Mouse (Mus musculus) heart, embryonic 10.5 days (tissue): ENCODE results near the gene Ptprz1. TPM values are rescaled to one million over a fixed set of nuclear protein-coding genes. Genes with fewer than 3 reads are reported as not detected.

Experiments used
- DNase-seq: peaks from one replicate; pipeline ENCODE4 v3.0.0-alpha.2; 2017; ENCODE audit warnings: low spot score
- H3K27ac ChIP-seq: fragments of 300-500 bp; sonication (generic); 2 replicates; pipeline ENCODE4 v1.5.1; 2016; ENCODE audit warnings: mild to moderate bottlenecking
- H3K27me3 ChIP-seq: fragments of 300-500 bp; sonication (generic); 2 replicates; pipeline ENCODE4 v1.6.1; 2016; ENCODE audit warnings: mild to moderate bottlenecking; ENCODE audit not compliant: poor library complexity, insufficient read depth, severe bottlenecking
- H3K36me3 ChIP-seq: fragments of 300-500 bp; sonication (generic); 2 replicates; pipeline ENCODE4 v1.6.1; 2016; ENCODE audit warnings: mild to moderate bottlenecking, moderate library complexity
- H3K4me1 ChIP-seq: fragments of 300-500 bp; sonication (generic); 2 replicates; pipeline ENCODE4 v1.6.1; 2016; ENCODE audit warnings: mild to moderate bottlenecking
- H3K4me3 ChIP-seq: fragments of 300-500 bp; sonication (generic); 2 replicates; pipeline ENCODE4 v1.5.1; 2016; ENCODE audit warnings: mild to moderate bottlenecking, moderate library complexity
- H3K9me3 ChIP-seq: fragments of 300-500 bp; sonication (generic); 2 replicates; pipeline ENCODE4 v1.6.1; 2016; ENCODE audit warnings: mild to moderate bottlenecking, moderate library complexity
- WGBS: fragments of 180-500 bp; shearing (Covaris S2); methylation state at CpG from one replicate; pipeline ENCODE4 v1.1.7; 2016; 5-methylcytosine and 5-hydroxymethylcytosine counted together
- polyA plus RNA-seq: library from polyadenylated mRNA; unstranded; fragments of >200 nt; fragmentation: Nextera tagmentation; extraction: Ambion mirVana; gene quantifications from 2 replicates; pipeline ENCODE4 v1.2.1, GENCODE M21; 2016

Gene Ptprz1
- polyA plus RNA-seq: 0.31 and 0.34 TPM in 2 replicates

DNA sequence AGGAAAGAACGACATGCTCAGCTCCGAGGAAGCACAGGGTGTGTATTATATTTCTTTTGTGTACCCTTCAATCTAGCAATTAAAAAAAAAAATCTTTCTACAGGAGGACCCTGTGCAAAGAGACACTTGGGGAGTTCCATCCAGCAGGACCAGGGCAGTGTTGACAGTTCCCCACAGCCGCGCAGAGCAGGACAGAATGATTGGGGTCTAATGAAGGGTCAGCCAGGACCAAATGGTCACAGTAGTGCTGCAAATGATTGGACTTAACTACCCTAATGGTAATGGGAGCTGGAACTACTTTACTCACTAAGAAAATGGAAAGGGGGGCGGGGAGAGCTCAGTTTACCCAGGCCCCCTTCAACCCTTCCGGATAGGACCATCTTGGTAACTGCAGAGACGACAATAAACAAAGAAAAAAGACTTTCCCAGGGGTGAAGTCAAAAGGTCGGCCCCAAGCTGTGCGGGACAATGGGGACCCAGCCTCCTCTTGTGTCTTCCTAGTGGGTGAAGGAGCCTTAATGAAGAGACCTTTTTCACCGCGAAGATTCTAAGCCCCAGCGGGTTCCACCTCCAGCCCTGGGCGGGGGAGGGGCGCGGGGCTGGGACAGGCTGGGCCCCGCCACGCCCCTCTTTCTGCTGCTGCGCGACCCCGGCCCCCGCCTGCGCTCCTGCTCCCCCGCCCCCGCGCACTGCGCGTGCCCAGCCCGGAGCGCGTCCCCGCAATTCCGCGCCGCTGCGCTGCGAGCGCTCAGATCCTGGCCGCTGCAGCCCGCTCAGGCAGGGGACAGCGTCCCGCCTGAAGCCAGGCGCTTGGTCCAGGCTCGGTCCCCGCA lies at the start of gene Ptprz1:
TSS of gene Ptprz1 (plus strand) at position 722 of the 833 bp plus-strand sequence.
- Histone ChIP-seq H3K27me3 (peaks cover 16% of the 10 kb centered on the region; the same call in 1 of the 2 replicates), H3K4me3 (peak within 1 kb of the TSS; percentile 76), H3K36me3 (no peaks in the 10 kb centered on the region), H3K27ac (no peak within 1 kb of the TSS), H3K4me1 (peaks cover 5% of the 10 kb centered on the region; the same call in 1 of the 2 replicates), H3K9me3 (no peaks in the 10 kb centered on the region)
- 1% methylated on average over 38 of the region's 44 CpGs for WGBS
- DNase-seq: no peak

DNA sequence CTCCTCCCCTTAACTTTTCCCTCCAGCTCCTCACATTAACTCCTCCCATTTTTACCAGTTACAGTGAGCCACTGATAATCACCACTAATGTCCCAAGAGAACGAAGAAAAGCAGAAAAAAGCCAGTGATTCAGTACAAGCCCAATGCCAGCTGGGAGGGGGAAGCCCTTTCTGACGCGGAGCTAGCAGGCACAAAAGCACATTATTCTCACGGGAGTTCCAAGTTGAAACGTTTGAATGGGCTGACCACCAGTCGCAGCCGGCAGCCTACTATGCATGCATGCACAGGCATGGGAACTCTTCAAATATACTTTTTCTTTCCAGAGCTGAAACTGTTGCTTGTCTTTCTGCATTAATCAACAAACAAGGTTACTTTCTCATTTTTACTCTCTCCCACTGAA lies 41.7 kb upstream of the Ptprz1 start:
- no peak overlapping the region for H3K4me3 ChIP-seq
- DNase-seq: no peak
- no peaks in the 10 kb centered on the region for H3K27me3 ChIP-seq
- H3K4me1 ChIP-seq: no peaks in the 10 kb centered on the region
- H3K9me3 ChIP-seq: no peaks in the 10 kb centered on the region
- no peak overlapping the region for H3K27ac ChIP-seq
- WGBS: 61% methylated on average over 7 of the region's 7 CpGs
- H3K36me3 ChIP-seq: no peaks in the 10 kb centered on the region

DNA sequence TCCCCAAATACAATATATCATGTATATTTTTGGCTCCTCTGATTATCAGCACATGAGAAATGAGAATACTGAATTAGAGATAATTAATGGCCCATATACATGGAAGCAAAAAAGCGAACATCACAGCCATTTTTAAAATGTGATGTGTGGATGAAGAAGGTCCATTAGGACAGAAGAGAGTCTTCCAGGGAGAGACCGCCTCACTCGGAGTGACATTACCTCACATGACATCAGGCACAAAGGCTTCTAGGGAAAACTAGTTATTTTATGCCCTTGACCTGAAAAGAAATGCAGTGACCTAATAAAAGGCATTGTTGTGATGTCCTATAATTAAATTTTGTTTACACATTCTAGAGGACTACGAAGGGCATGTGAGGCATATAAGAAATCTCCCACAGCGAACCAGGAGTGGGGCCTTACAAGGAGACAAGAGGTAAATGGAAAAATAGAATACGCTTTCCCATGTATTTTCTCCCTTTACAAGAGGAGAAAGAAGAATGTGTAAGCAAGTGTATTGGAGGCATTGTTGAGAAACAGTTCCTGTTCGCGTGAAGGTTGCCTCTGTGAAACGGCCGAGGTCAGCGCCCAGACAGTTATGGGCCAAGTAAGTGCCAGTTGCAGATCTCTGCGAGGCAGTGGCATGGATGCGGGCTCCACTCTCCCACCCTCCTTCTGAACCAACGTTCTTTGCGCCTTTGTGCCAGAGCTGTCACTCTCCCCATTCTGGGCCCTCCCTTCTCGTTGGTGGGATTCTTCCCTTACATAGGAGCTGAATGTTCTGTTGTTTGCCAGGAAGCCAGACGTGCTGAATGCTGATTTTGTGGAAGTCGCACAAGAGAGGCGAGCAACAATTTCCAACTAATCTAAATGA lies 41.0 kb upstream of the Ptprz1 start:
- H3K4me1 ChIP-seq: no peaks in the 10 kb centered on the region
- 82% methylated on average over 19 of the region's 19 CpGs for WGBS
- no peak for DNase-seq
- H3K4me3 ChIP-seq: no peak overlapping the region
- H3K36me3 ChIP-seq: no peaks in the 10 kb centered on the region
- no peaks in the 10 kb centered on the region for H3K27me3 ChIP-seq
- no peak overlapping the region for H3K27ac ChIP-seq
- no peaks in the 10 kb centered on the region for H3K9me3 ChIP-seq

DNA sequence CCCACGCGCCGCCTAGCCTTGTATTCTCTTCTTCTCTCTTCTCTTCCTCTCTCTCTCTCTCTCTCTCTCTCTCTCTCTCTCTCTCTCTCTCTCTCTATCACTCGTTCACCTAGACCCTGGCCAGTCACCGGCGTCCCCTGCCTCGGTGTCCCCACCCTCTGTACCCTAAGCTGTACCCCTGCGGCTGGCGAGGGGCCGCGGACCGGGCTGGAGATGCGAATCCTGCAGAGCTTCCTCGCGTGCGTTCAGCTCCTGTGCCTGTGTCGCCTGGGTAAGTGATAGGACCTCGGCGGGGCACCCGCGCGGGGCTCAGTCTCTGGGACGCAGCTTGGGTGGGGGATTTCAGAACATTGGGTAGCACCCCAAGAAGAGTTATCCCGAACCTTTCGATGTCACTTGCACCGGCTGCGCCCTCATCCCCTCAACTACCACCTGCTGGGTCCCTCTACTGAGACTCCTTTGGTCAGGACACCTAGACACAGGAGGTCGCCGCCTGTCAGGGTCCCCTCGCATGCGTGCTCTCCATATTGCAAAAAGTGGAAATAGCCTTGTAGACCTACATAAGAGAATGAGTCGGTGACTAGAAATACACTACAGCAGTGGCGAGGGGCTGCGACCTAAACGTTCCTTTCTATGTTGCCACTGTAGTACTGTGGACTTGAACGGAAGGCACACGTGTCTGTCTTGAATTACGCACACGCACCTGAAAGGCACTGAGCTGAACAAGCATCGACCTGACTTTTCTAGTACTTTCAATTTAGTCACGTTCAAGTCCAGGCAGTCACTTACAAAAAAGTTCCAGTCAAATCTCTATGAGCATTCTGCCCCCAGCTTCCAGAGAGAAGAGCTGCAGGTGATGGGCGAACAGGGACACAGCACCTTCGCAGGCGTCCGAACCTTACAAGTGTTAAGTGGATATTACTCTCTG lies 576 bp downstream of the Ptprz1 start:
- no peaks in the 10 kb centered on the region for H3K9me3 ChIP-seq
- 4% methylated on average over 45 of the region's 45 CpGs for WGBS
- no peak for DNase-seq
- peaks cover 5% of the 10 kb centered on the region; the same call in 1 of the 2 replicates for H3K4me1 ChIP-seq
- H3K27me3 ChIP-seq: peaks cover 16% of the 10 kb centered on the region; the same call in 1 of the 2 replicates
- peak overlapping the region; percentile 76 for H3K4me3 ChIP-seq
- no peaks in the 10 kb centered on the region for H3K36me3 ChIP-seq
- H3K27ac ChIP-seq: no peak overlapping the region

DNA sequence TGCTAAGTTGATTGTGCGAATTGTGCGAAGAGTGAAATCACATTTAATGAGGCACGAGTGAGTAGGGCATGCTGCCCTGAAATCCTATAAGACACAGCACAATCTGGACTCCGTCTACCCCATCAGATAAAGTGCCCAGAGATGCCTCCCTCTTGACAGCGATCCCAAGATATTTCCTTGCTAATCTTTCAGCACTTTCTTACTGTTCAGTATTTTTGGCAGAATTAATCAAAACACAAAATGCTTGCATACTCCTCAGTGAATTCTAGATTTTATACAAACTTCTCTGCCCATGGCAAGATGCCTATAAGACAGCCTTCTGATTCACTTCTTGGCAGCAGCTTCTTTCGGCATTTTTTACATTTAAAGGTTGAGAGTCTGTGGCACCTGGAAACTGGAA lies 12.7 kb downstream of the Ptprz1 start:
- Histone ChIP-seq H3K9me3 (no peaks in the 10 kb centered on the region), H3K27ac (no peak overlapping the region), H3K4me1 (no peaks in the 10 kb centered on the region), H3K4me3 (no peak overlapping the region), H3K36me3 (no peaks in the 10 kb centered on the region), H3K27me3 (no peaks in the 10 kb centered on the region)
- WGBS: 85% methylated on average over 6 of the region's 6 CpGs
- DNase-seq: no peak

DNA sequence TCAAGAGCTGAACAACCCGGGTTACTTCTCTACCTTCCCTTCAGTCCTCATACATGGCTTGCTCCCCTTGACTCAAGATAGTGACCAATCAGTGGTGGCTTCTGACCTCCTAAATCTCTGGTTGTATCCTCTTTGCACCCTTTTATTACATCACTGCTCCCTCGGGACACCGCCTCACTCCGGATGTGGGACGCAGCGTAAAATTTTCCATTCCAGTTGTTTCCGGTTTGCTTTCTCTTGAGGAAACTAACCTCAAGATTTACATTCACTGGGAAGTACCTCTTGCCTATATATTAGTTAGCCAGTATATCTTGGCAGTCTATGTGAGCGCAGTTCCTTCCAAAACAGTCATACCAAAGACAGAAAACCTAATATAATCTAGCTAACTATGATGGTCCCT lies 14.0 kb downstream of the Ptprz1 start:
- no peak overlapping the region for H3K27ac ChIP-seq
- no peak for DNase-seq
- H3K4me3 ChIP-seq: no peak overlapping the region
- 88% methylated on average over 8 of the region's 8 CpGs for WGBS
- H3K4me1 ChIP-seq: no peaks in the 10 kb centered on the region
- no peaks in the 10 kb centered on the region for H3K36me3 ChIP-seq
- H3K9me3 ChIP-seq: no peaks in the 10 kb centered on the region
- H3K27me3 ChIP-seq: no peaks in the 10 kb centered on the region

DNA sequence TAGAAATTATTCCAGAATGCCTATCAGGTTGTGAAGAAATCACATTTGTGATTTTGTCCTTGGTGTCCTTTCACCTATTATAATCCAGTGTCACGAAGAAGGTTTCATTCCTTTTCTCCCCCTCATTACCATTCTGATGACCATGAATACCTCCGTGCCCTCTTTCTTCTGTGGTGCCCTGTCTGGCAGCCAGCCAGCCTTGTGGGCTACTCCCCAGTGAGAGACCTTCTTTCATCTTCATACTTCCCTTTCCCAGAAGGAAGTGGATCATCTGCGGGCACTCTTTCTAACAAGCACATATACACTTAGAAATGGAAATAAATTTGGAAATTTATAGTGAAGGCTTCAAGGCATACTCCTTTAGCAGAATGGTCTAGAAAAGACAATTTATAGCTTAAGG lies 26.7 kb downstream of the Ptprz1 start:
- 78% methylated on average over 3 of the region's 3 CpGs for WGBS
- H3K4me3 ChIP-seq: no peak overlapping the region
- no peak for DNase-seq
- H3K27ac ChIP-seq: no peak overlapping the region
- H3K9me3 ChIP-seq: no peaks in the 10 kb centered on the region
- H3K27me3 ChIP-seq: no peaks in the 10 kb centered on the region
- H3K4me1 ChIP-seq: no peaks in the 10 kb centered on the region
- H3K36me3 ChIP-seq: no peaks in the 10 kb centered on the region

DNA sequence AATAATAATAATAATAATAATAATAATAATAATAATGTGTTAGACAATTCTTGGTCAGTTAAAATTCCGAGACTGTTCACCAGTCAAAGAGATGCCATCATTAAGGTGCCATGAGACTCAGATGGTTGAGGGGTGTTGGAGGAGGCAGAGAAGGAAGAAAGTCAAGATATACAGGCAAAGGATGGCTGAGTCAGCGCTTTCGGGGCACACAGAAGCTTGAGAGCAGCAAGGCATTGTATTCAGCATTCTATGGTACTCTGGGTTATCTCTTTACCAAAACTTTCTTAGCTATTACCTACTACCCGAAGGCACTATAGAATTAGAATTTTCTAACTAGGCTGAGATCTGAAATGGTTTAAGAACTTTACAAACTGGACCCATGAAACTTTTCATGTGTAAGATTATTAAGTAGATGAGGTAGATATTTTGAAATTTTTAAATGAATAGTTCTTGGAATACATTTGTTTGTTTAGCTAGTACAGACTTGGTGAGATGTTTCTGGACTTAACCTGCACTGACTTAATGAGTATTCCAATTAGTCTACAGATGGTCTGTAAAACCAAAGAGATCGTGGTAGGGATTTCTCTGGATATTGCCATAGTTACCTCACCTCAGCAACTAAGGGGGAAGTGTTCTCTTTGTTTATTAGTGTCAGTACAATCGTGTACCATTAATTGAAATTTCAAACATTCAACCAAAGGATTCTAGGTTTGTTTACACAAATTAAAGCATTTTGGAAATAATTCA lies 33.4 kb downstream of the Ptprz1 start:
- Histone ChIP-seq H3K36me3 (no peaks in the 10 kb centered on the region), H3K4me1 (no peaks in the 10 kb centered on the region), H3K27me3 (no peaks in the 10 kb centered on the region), H3K9me3 (no peaks in the 10 kb centered on the region), H3K27ac (no peak overlapping the region), H3K4me3 (no peak overlapping the region)
- WGBS: 79% methylated on average over 6 of the region's 6 CpGs
- DNase-seq: no peak

DNA sequence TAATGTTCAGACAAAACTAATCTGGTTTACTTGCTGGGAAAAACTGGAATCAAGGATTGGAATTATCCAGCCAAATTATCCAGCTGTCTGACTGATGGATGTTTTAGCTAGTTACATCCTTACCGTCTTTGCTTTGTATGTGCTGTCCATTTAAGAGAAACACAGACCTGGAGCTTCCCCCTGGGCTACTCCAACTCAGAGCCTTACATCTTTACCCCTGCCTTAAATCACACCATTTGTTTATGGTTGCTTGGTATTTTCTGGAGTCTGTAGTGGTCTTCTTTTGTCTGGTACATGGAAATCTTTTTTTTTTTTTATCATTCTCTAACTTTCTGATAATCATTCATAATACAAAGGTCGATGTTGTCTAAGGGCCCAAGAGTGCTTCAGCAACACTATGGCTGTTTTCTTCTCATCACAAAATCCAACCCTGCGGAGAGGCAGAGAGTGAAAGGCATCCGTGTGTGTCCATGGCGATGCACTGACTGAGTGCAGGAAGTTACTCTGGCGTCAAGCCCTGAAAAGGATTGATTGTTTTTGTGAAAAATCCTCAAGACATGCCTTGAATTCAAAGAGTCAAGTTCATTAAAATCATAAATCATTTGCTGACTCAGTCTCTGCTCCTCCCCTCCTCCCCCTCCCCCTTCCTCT lies 34.1 kb downstream of the Ptprz1 start:
- Histone ChIP-seq H3K4me1 (no peaks in the 10 kb centered on the region), H3K36me3 (no peaks in the 10 kb centered on the region), H3K9me3 (no peaks in the 10 kb centered on the region), H3K27me3 (no peaks in the 10 kb centered on the region), H3K4me3 (no peak overlapping the region), H3K27ac (no peak overlapping the region)
- DNase-seq: no peak
- 72% methylated on average over 6 of the region's 6 CpGs for WGBS

DNA sequence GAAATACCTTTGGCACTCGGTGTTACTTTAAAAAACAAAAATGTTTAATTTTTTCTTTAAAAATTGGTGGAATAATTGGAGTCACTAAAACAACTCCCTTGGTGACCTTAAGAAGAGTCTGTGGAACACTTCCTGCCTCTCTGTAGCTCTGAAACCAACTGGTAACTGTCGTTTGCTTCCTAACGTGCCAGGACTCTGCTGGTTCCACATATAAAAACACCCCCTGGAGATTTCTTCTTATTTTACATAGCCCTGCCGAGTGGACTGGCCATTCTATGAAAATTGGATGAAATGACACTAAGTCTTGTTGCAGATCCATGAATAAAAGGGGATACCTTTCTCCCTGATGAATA lies 34.6 kb downstream of the Ptprz1 start:
- H3K27me3 ChIP-seq: no peaks in the 10 kb centered on the region
- no peaks in the 10 kb centered on the region for H3K4me1 ChIP-seq
- H3K4me3 ChIP-seq: no peak overlapping the region
- WGBS: 60% methylated on average over 4 of the region's 4 CpGs
- no peak overlapping the region for H3K27ac ChIP-seq
- H3K9me3 ChIP-seq: no peaks in the 10 kb centered on the region
- no peaks in the 10 kb centered on the region for H3K36me3 ChIP-seq
- DNase-seq: no peak

DNA sequence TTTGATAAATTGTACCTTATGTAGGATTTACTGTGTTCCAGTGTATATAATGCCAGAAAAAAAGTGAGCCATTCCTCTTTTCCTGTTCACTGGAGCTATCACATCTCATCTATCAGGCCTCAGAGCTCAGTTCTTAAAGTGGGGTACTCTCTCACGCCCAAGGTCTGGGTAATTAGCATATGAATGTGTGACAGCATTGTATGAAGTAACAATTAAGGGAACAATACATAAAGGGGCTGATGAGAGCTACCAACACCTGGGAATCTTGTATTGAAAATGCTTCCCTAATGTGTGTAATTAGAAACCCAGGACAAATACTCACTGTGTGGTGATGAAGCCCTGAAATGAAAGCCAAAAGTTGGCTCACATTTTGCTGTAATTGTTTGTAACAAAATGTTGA lies 47.6 kb downstream of the Ptprz1 start:
- Histone ChIP-seq H3K27me3 (no peaks in the 10 kb centered on the region), H3K9me3 (no peaks in the 10 kb centered on the region), H3K27ac (no peak overlapping the region), H3K4me3 (no peak overlapping the region), H3K4me1 (no peaks in the 10 kb centered on the region), H3K36me3 (no peaks in the 10 kb centered on the region)
- no peak for DNase-seq
- WGBS: 31% methylated on average over 1 of the region's 1 CpGs
